Mouse (Mus musculus) liver, embryonic 14.5 days (tissue): ENCODE measurements around the gene Pkd1.

ENCODE experiments used
- CTCF ChIP-seq: IDR thresholded peaks from 2 replicates; pipeline ENCODE4 v1.5.1; 2016; ENCODE audit warnings: antibody characterized with exemption, low read depth, control low read depth
- EP300 ChIP-seq: IDR thresholded peaks from 2 replicates; pipeline ENCODE4 v1.6.1; 2016; ENCODE audit warnings: antibody characterized with exemption, low read depth

DNA sequence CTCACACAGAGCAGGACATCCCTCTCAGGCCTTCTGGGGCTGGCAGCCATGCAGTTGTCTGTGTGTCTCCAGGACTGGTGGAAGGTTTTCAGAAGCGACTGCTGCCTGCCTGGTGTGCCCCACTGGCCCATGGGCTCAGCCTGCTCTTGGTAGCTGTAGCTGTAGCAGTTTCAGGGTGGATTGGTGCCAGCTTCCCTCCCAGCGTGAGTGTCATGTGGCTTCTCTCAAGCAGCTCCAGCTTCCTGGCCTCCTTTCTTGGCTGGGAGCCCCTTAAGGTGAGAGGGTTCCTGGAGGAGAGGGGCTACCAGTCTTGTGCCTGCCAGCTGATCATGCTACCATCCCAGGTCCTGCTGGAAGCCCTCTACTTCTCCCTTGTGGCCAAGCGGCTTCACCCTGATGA, 41.3 kb downstream of the Pkd1 start:
- TF ChIP-seq EP300 (no peak), CTCF (no peak)
